Mouse (Mus musculus): ENCODE measurements around the gene Mrpl49.

Gene Mrpl49

GRCm38 (mm10) chr19:6037695-6038094 is 19.9 kb downstream of the Mrpl49 start:
- no peak for DNase-seq (ENCODE audit: low read depth, low spot score)

- DNase-seq (ENCODE audit: low read depth, low spot score) = no peak
These were observed 21.5 kb downstream of the Mrpl49 start for GRCm38 (mm10) chr19:6035966-6036585.

GRCm38 (mm10) chr19:6030520-6031280 is 26.9 kb downstream of the Mrpl49 start:
- DNase-seq (ENCODE audit: low read depth, low spot score) = no peak

GRCm38 (mm10) chr19:6029426-6029825 is 28.2 kb downstream of the Mrpl49 start:
- peak; percentile 69 for DNase-seq (ENCODE audit: low read depth, low spot score)

GRCm38 (mm10) chr19:6028991-6029390 is 28.6 kb downstream of the Mrpl49 start:
- no peak for DNase-seq (ENCODE audit: low read depth, low spot score)

GRCm38 (mm10) chr19:6023930-6024329 is 33.7 kb downstream of the Mrpl49 start:
- DNase-seq (ENCODE audit: low read depth, low spot score) = no peak

- no peak for DNase-seq (ENCODE audit: low read depth, low spot score)
These were observed 34.5 kb downstream of the Mrpl49 start for GRCm38 (mm10) chr19:6023059-6023458.

GRCm38 (mm10) chr19:6020276-6020675 is 37.3 kb downstream of the Mrpl49 start:
- DNase-seq (ENCODE audit: low read depth, low spot score) = no peak

- DNase-seq (ENCODE audit: low read depth, low spot score) = peak; percentile 95
These were observed 39.2 kb downstream of the Mrpl49 start for GRCm38 (mm10) chr19:6018142-6019089.

- DNase-seq (ENCODE audit: low read depth, low spot score) = peak; percentile 57
These were observed 41.1 kb downstream of the Mrpl49 start for GRCm38 (mm10) chr19:6016532-6016931.

- DNase-seq (ENCODE audit: low read depth, low spot score) = peak; percentile 88
These were observed 41.9 kb downstream of the Mrpl49 start, which contains the start of gene Capn1 for GRCm38 (mm10) chr19:6015511-6016315. TSS of gene Capn1 (minus strand) at chr19:6015897.

GRCm38 (mm10) chr19:6014991-6015510 is 42.5 kb downstream of the Mrpl49 start:
- peak; percentile 81 for DNase-seq (ENCODE audit: low read depth, low spot score)

- no peak for DNase-seq (ENCODE audit: low read depth, low spot score)
These were observed 43.9 kb downstream of the Mrpl49 start for GRCm38 (mm10) chr19:6013691-6014090.

- no peak for DNase-seq (ENCODE audit: low read depth, low spot score)
These were observed 48.4 kb downstream of the Mrpl49 start for GRCm38 (mm10) chr19:6009137-6009536.

- no peak for DNase-seq (ENCODE audit: low read depth, low spot score)
These were observed 50.6 kb downstream of the Mrpl49 start for GRCm38 (mm10) chr19:6007013-6007412.

GRCm38 (mm10) chr19:6005541-6005940 is 52.0 kb downstream of the Mrpl49 start:
- DNase-seq (ENCODE audit: low read depth, low spot score) = no peak

All from ZHBTc4 (cell line).